Mouse (Mus musculus): ENCODE measurements around the gene Tada1.
A peak's percentile ranks its signal among the peaks of the same experiment; 100 is the strongest.

Gene Tada1

GRCm38 (mm10) chr1:166385431-166385830 lies 6.5 kb downstream of the Tada1 start:
- DNase-seq, result no peak

- no peak for DNase-seq
Observed at GRCm38 (mm10) chr1:166388511-166388910, 9.6 kb downstream of the Tada1 start.

GRCm38 (mm10) chr1:166389406-166390125 lies 10.7 kb downstream of the Tada1 start:
- no peak for DNase-seq

GRCm38 (mm10) chr1:166391671-166392070 lies 12.8 kb downstream of the Tada1 start:
- no peak for DNase-seq

- DNase-seq, result no peak
Observed at GRCm38 (mm10) chr1:166394770-166395169, 15.9 kb downstream of the Tada1 start.

- DNase-seq, result no peak
Observed at GRCm38 (mm10) chr1:166395661-166396060, 16.8 kb downstream of the Tada1 start.

- DNase-seq, result no peak
Observed at GRCm38 (mm10) chr1:166396381-166396780, 17.5 kb downstream of the Tada1 start.

GRCm38 (mm10) chr1:166401455-166401854 lies 22.6 kb downstream of the Tada1 start:
- DNase-seq, result peak; percentile 19 to 67

- DNase-seq, result no peak
Observed at GRCm38 (mm10) chr1:166402003-166402402, 23.1 kb downstream of the Tada1 start.

- DNase-seq, result no peak
Observed at GRCm38 (mm10) chr1:166403846-166404245, 24.9 kb downstream of the Tada1 start.

GRCm38 (mm10) chr1:166409177-166409700 lies 30.3 kb downstream of the Tada1 start:
- peak; percentile 60 to 72 for DNase-seq

GRCm38 (mm10) chr1:166409701-166410220 lies 30.9 kb downstream of the Tada1 start, which contains the start of gene Pogk:
Gene Pogk, minus strand, starts transcription at chr1:166409863.
- peak; percentile 68 to 88 for DNase-seq

- no peak for DNase-seq
Observed at GRCm38 (mm10) chr1:166411541-166411940, 32.6 kb downstream of the Tada1 start.

GRCm38 (mm10) chr1:166412266-166412665 lies 33.4 kb downstream of the Tada1 start:
- DNase-seq, result no peak

GRCm38 (mm10) chr1:166429053-166429452 lies 50.2 kb downstream of the Tada1 start:
- DNase-seq, result peak in 1 of 2 experiments; percentile 28

- peak; percentile 36 to 39 for DNase-seq
Observed at GRCm38 (mm10) chr1:166429809-166430431, 51.0 kb downstream of the Tada1 start.

- no peak for DNase-seq
Observed at GRCm38 (mm10) chr1:166439426-166439825, 60.5 kb downstream of the Tada1 start.

GRCm38 (mm10) chr1:166441992-166442391 lies 63.1 kb downstream of the Tada1 start:
- no peak for DNase-seq
